Mouse (Mus musculus) midbrain, embryonic 11.5 days (tissue): ENCODE measurements at regions not wholly inside any gene's neighbourhood (a gene's known extent, or its start where the extent isn't known, plus 50 kb on each side); places are given as distances from the start of the nearest gene placed in this dataset.

Source experiments
- ATAC-seq: fragments of 200-750 bp; cut with Nextera tagmentation; 2 replicates; pipeline ENCODE4 v1.8.0; 2017; ENCODE audit warnings: moderate TSS enrichment, moderate library complexity; ENCODE audit not compliant: low FRiP score
- DNase-seq: peaks from one replicate; pipeline ENCODE4 v3.0.0; 2015; ENCODE audit warnings: low spot score; ENCODE audit errors: missing footprints
- H3K27ac ChIP-seq: fragments of 300-500 bp; sonication (generic); 2 replicates; pipeline ENCODE4 v1.5.1; 2014; ENCODE audit warnings: low read depth, low read length
- H3K27me3 ChIP-seq: fragments of 300-500 bp; sonication (generic); 2 replicates; pipeline ENCODE4 v1.6.1; 2014; ENCODE audit warnings: mild to moderate bottlenecking, low read length, moderate library complexity, mixed read lengths; ENCODE audit not compliant: control insufficient read depth, insufficient read depth
- H3K36me3 ChIP-seq: fragments of 300-500 bp; sonication (generic); 2 replicates; pipeline ENCODE4 v1.6.1; 2014; ENCODE audit warnings: mild to moderate bottlenecking, low read length, moderate library complexity, mixed read lengths; ENCODE audit not compliant: control insufficient read depth, insufficient read depth
- H3K4me1 ChIP-seq: fragments of 300-500 bp; sonication (generic); 2 replicates; pipeline ENCODE4 v1.6.1; 2014; ENCODE audit warnings: low read length; ENCODE audit not compliant: control insufficient read depth, insufficient read depth
- H3K4me2 ChIP-seq: fragments of 300-500 bp; sonication (generic); 2 replicates; pipeline ENCODE4 v1.6.1; 2014; ENCODE audit warnings: mild to moderate bottlenecking, moderate library complexity
- H3K4me3 ChIP-seq: fragments of 300-500 bp; sonication (generic); 2 replicates; pipeline ENCODE4 v1.5.1; 2014; ENCODE audit warnings: low read depth, low read length
- H3K9ac ChIP-seq: fragments of 300-500 bp; sonication (generic); 2 replicates; pipeline ENCODE4 v1.6.1; 2014; ENCODE audit warnings: low read length
- H3K9me3 ChIP-seq: fragments of 300-500 bp; sonication (generic); 2 replicates; pipeline ENCODE4 v1.6.1; 2016; ENCODE audit warnings: low read length; ENCODE audit not compliant: control insufficient read depth
- WGBS: fragments of 180-500 bp; shearing (Covaris S2); extraction: QIAGEN DNeasy Blood & Tissue Kit; methylation state at CpG from one replicate; pipeline ENCODE4 v1.1.7; 2014; 5-methylcytosine and 5-hydroxymethylcytosine counted together

DNA sequence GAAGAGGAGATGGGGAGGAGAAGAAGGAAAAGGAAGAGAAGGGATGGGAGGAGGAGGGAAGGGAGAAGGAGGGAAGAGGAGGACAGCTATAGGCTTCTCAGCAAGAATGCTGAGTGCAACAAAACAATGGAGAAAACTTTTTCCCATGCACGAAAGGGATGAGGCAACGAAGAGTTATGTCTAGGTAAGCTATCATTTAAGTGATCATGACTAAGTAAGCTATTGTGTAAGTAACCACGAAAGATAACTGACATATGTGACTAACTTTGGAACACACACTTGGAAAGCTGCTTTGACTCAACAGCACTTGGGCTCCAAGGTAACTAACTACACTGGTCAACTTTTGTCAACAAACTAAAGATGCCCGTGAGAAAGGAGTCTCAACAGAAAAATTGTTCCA lies 50.9 kb upstream of the Fstl1 start:
- Histone ChIP-seq H3K27me3 (no peaks in the 10 kb centered on the region), H3K36me3 (no peaks in the 10 kb centered on the region), H3K9ac (no peak overlapping the region), H3K4me1 (no peaks in the 10 kb centered on the region), H3K4me2 (no peak overlapping the region), H3K9me3 (no peaks in the 10 kb centered on the region), H3K27ac (no peak overlapping the region), H3K4me3 (no peak overlapping the region)
- 85% methylated on average over 4 of the region's 4 CpGs for WGBS
- no peak for ATAC-seq
- no peak for DNase-seq

DNA sequence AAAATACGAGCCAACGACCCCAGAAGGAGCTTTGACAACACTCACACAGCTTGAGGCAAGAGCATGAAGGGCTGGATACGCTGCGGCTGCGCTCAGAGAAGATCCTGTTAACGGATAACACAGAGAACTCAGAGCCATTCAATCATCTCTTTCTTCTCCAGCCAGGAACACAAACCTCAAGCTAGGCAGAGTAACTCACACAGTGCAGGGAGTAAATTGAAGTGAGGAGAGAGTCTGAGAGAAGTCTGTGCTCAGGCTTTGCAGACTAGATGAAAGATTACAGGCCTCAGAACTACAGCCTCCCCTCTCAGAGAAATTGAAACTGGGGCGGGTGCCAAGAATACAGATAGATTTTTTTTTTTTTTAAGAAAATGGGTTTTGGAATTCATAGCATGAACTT lies 60.9 kb upstream of the Ndufb4 start:
- no peaks in the 10 kb centered on the region for H3K36me3 ChIP-seq
- no peaks in the 10 kb centered on the region for H3K27me3 ChIP-seq
- no peaks in the 10 kb centered on the region for H3K9me3 ChIP-seq
- H3K4me3 ChIP-seq = no peak overlapping the region
- ATAC-seq (no peak), DNase-seq (no peak)
- peaks cover 3% of the 10 kb centered on the region; the same call in 1 of the 2 replicates for H3K4me1 ChIP-seq
- whole genome bisulfite sequencing = 47% methylated on average over 7 of the region's 7 CpGs
- no peak overlapping the region for H3K27ac ChIP-seq
- no peak overlapping the region for H3K9ac ChIP-seq
- no peak overlapping the region for H3K4me2 ChIP-seq

DNA sequence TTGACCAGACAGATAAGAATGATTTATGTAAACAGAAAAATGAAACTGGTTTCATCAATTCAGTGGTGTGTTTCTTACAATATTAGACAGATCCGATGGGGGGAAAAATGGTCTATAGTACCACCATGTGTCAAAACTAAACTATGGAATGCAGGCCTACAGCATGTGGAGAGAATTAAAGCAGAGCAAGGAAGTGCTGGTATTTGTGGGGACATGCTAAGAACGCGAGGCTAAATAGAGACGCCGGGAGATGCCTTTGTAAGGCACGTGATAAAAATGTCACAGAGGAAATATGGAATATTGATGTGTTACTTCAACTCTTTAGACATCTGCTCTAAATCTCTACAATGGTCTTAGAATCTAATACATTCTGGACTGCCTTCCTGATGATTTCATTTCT lies 60.0 kb upstream of the Ndufb4 start:
- no peak for DNase-seq
- 80% methylated on average over 6 of the region's 6 CpGs for WGBS

DNA sequence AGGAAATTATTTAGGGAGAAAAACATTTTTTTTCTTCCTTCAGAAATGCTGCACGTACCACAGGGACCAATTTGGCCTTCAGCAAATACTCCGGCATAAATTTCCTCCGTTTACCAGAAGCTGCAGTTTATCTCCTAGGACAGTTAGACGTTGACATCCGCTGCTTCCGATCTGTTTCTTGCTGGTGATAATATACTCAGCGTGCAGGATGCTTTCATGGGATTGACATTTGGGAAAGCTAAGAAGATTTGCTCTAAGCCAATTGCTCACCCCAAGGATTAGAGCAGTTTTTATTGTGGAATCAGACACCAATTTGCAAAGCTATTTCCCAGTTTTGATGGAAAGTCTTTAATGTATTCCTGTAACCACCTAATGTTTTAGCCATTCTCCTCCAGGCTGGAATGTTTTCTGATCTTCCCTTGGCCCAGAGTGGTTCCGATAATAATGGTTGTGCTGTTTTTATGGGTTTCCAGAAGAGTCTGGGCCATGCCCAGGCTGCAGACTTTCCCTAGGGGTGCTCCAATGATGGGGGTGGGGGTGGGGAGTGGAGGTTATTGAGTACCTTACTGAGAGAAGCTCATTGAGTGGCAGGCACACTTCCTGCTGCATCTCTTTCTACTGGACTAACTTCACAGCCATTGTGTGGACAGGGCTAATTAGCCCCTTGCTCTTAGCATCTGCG lies 52.1 kb upstream of the Ndufb4 start:
- DNase-seq = no peak
- 47% methylated on average over 9 of the region's 9 CpGs for WGBS
- 0 out of 2 replicates have a peak, but pooled peaks have one; percentile 27 for ATAC-seq
- no peak overlapping the region for H3K4me2 ChIP-seq
- no peaks in the 10 kb centered on the region for H3K9me3 ChIP-seq
- no peaks in the 10 kb centered on the region for H3K4me1 ChIP-seq
- no peak overlapping the region for H3K27ac ChIP-seq
- no peak overlapping the region for H3K9ac ChIP-seq
- no peaks in the 10 kb centered on the region for H3K27me3 ChIP-seq
- H3K36me3 ChIP-seq = no peaks in the 10 kb centered on the region
- no peak overlapping the region for H3K4me3 ChIP-seq

More for the DNA sequence above, 60.0 kb upstream of the Ndufb4 start:
- Histone ChIP-seq H3K27me3 (no peaks in the 10 kb centered on the region), H3K9ac (no peak overlapping the region), H3K4me3 (no peak overlapping the region), H3K36me3 (no peaks in the 10 kb centered on the region), H3K27ac (no peak overlapping the region), H3K4me1 (peaks cover 3% of the 10 kb centered on the region; the same call in 1 of the 2 replicates), H3K9me3 (no peaks in the 10 kb centered on the region), H3K4me2 (no peak overlapping the region)
- no peak for ATAC-seq

DNA sequence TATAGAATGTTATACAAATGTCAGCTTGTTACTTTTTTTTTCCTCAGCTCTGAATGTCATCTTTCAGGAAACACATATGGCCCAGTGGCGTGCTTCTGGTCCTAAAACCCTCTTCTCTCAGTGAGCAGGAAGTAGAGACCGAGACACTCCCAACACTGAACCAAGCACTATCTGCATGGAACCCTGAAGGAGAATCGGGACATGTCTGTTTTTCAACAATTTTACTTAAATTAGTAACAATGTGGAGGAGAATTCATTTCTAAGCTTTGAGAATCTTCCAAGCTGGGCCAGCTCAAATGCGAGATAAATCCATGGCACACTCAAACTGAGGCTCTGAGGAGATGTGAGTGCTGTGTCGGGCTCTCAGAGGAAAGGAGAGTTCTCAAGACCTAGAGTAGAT lies 51.0 kb upstream of the Ndufb4 start:
- no peak overlapping the region for H3K9ac ChIP-seq
- no peaks in the 10 kb centered on the region for H3K4me1 ChIP-seq
- H3K4me2 ChIP-seq = no peak overlapping the region
- no peaks in the 10 kb centered on the region for H3K36me3 ChIP-seq
- no peaks in the 10 kb centered on the region for H3K9me3 ChIP-seq
- H3K27ac ChIP-seq = no peak overlapping the region
- no peak overlapping the region for H3K4me3 ChIP-seq
- WGBS = 81% methylated on average over 5 of the region's 5 CpGs
- ATAC-seq (no peak), DNase-seq (no peak)
- no peaks in the 10 kb centered on the region for H3K27me3 ChIP-seq

DNA sequence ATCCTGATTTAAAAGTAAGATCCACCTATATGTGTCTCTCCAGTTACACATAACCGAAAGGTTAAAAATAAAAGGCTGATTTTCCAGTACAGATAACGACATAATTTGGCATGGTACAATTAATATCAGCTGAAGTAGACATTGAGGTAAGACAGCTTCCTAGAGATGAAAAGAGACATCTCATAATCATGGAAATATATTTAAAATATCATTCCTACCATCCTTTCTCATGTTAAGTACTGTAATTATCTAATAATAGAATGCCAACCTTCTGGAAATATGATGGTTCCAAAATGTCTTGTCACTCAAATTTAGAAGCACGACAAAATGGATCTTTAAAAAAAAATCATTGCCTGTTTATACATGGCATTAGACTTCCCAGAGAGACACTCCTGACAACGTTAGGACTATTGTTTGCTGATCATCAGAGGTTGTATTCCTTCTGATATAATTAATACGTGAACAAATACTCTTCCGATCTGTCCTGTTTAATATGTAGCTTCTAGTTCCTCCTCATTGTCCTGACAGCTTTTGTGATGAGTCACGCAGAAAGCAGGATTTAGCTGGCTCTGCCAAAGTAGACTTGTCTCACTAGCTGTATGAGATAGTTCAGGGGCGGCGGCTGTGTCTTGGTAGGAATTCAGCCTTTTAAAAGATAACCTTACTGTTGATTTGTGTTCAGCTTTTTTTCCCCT lies 50.4 kb upstream of the Ndufb4 start:
- Histone ChIP-seq H3K27me3 (no peaks in the 10 kb centered on the region), H3K4me2 (no peak overlapping the region), H3K36me3 (no peaks in the 10 kb centered on the region), H3K27ac (no peak overlapping the region), H3K9me3 (no peaks in the 10 kb centered on the region), H3K4me3 (no peak overlapping the region), H3K9ac (no peak overlapping the region), H3K4me1 (no peaks in the 10 kb centered on the region)
- 73% methylated on average over 9 of the region's 9 CpGs for WGBS
- ATAC-seq = no peak
- no peak for DNase-seq
